Mouse (Mus musculus): Measurements from ENCODE around the gene Qpct. TPM values are rescaled to one million over a fixed set of nuclear protein-coding genes. Genes with fewer than 3 reads are reported as not detected.
A peak's percentile ranks its signal among the peaks of the same experiment; 100 is the strongest.

Gene Qpct
- total RNA-seq (2015; ENCODE audit: low replicate concordance), result 1.8 TPM in 1 of 2 replicates, not detected in the other
- total RNA-seq (2017; ENCODE audit: low replicate concordance), result 0.77 TPM in 1 of 2 replicates, not detected in the other

DNA sequence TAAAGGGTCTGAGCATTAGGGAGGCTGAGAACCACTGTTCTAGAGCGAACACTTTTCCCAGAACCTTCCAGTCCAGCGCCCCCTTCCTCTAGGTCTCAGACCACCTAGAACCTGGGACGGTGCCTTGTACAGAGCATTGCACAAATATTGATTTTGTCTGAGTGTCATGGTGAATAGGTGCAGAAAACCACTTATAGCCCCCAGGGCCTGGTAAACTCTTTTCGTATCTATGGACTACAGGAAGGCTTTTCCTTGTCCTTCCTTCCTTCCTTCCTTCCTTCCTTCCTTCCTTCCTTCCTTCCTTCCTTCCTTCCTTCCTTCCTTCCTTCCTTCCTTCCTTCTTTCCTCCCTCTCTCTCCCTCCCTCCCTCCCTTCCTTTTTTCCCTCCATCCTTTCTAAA lies at the start of gene Qpct:
Gene Qpct, plus strand, starts transcription at position 301 of the 400 bp plus-strand sequence.
- ATAC-seq (replicated peaks; ENCODE audit: low FRiP score, poor library complexity, severe bottlenecking), result no peak

DNA sequence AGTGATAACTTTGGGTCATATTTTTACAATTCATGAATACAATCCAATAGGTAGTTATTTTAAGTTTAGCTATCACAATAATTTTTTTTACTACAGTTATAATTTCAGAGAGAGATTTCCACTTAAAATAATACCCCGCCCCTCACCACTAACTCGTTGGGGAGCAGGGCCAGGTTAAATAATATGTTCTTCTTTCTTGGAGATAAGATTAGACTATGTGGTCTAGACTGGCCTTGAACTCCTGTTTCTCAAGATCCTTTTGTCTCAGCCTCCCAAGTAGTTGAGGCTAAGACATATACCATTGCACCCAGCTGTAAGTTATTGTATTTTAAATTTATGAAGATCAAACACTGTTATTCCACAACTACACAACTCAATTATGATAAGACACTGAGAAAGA lies 38.1 kb upstream of the Qpct start:
- ATAC-seq (replicated peaks; ENCODE audit: low FRiP score, poor library complexity, severe bottlenecking), result no peak

DNA sequence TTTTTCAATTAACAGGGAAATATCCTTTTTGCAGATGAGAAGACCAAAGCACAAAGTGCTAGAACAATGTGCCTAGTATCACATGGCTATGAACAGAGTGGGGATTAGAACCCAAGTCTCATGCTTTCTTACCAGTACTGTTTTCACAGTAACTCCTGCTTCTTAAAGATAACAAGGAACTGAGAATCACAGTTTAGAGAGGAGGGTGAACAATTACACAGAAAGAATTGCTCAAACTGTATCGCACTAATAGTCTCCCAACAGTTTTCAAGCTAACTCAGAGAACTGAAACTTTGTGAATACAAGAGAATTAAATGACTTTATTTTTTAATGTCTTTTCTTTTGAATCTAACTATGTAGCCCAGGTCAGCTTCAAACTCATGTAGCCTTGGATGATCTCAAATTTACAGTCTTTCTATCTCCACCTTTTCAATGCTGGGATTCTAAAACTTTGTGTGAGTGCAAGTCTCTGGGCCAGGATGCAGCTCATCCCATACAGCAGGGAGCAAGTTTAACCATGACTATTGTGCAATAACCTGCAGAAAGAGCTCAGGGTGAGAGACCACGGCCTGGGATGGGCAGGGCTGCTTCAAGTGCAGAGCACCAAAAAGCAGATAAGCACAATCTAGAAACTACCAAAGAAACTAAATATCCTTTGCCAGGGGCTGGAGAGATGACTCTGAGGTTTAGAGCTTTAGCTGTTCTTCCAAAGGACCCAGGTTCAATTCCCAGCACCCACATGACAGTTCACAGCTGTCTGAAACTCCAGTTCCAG lies 36.6 kb upstream of the Qpct start:
- ATAC-seq (replicated peaks; ENCODE audit: low FRiP score, poor library complexity, severe bottlenecking), result peak; percentile 44; the same call in 1 of the 2 replicates

DNA sequence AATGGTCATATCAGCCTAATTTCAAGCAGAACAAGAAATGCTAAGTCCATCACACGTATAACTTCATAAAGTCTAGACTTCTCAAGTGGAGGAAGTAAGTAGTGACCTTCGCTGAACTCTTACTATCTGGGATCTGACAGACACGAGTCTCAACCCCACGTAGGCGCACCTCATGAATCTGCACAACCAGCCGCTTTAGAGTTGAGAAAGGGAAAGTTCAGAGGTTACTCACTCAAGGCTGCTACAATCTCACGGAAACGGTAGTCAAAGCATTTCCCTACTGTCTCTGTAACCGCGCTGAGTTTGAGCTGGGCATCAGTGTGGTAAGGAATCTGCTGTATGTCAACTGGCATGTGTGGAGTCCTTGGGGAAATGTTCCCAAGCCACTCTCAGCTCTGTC lies 35.9 kb upstream of the Qpct start:
- ATAC-seq (replicated peaks; ENCODE audit: low FRiP score, poor library complexity, severe bottlenecking), result no peak

DNA sequence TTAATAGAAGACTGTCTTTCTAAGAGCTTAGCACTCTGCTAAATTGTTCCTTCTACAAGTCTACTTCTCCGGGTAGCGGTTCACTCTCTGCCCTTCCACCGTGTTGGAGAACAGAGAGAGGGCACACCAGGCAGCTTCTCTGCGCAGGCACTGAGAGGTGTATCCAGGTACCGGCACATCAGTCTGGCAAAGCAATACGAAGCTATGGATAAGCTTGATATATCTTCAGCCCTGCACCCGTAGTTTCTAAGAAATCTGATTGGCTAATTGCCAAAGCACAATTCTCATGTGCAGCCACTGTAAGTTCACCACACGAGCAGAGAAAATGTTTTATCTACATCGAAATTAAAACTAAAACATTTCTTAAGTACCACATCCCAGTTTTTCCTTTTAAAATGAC lies 33.3 kb upstream of the Qpct start:
- no peak for ATAC-seq (replicated peaks; ENCODE audit: low FRiP score, poor library complexity, severe bottlenecking)

DNA sequence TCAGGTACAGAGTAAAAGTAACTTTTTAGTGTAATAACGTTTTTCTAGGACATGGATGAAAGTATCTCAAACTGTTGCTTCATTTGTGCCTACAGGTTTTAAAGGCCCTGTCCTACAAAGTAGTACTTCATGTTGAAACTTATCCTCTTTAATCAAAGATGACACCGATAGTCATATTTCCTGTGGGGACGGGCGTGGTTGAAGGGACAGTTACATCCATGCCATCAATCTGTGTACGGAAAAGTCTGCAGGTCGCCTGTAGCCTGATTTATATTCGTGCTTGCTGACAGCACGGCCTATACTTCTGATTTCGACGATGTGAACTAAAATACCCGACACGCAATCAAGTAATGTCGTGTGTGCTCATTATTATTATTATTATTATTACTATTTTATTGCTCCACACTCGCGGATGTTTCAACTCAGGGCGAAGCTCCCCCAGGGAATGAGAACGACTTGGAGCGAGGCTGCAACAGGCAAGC lies 31.9 kb upstream of the Qpct start:
- no peak for ATAC-seq (replicated peaks; ENCODE audit: low FRiP score, poor library complexity, severe bottlenecking)

DNA sequence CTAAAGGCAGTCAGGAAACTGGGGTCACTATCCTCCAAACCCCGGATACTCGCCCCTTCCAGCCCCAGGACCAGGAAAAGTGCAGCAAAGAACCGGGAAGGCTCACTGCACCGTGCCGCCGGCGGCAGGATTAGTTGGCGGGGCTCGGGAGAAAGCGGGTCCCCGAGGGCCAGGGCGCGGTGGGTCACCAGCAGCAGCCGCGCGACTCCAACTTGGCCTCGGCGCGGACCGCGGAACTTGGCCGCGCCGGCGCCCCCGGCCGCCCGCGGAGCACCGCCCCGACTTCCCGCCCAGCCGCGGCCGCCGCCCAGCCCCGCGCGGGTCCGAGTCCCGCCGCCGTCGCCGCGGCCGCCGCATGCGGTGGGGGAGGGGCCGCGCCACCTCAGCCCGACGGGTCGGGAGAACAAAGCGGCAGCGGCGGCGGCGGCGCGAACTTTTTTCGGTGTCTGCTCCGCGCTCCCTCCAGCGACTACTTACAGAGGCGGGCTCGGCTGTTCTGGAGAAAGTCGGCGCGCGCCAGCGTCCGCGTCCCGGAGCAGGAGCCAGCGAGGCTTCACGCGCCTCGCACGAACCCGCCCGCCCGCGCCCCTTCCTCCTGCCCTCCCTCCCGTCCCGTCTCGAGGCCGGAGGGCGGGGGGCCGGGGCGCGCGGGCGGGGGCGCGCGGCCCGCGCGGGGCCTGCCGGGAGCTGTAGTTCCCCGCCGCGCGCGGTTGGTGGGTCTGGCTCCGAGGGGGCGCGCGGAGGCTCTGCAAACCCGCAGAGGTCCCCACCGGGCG lies 31.3 kb upstream of the Qpct start, which contains the start of gene Prkd3:
Gene Prkd3, minus strand, starts transcription at position 609 of the 776 bp plus-strand sequence.
- peak; percentile 52 for ATAC-seq (replicated peaks; ENCODE audit: low FRiP score, poor library complexity, severe bottlenecking)

DNA sequence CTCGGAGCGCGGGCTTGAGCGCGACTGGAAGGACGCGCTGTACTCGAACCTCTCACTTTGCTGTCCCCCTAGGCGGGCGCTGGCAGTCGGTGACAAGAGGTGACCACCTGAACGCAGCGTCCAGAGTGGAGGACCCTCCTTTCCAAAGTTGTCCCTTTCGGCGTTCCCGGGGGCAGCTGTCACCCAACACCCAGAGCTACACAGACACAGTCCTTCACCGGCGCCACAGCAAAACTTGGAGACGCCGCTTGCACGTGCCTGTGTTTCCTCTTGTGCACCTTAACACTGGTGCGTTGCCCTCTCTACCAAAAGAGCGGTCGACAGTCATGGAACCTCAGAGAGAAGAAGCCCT lies 30.7 kb upstream of the Qpct start:
- 0 out of 2 replicates have a peak, but pooled peaks have one; percentile 12 for ATAC-seq (replicated peaks; ENCODE audit: low FRiP score, poor library complexity, severe bottlenecking)

DNA sequence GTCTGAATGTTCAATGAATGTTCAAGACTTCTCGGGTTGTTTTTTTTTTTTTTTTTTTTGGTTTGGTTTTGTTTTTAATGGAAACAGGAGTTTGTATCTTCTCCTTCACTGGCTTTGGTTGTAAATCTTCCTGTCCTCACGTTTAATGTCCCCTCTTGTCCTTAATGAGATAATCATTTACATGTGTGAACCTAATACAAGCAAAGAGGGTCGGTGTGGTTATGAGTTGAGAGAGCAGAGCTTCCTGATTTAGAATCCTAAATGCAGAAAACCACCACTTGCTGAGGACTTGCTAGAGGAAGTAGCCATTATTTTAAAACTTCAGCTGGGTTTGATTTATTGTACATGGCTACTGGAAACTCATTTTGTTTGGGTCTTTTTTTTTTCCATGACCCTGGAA lies 29.0 kb upstream of the Qpct start:
- ATAC-seq (replicated peaks; ENCODE audit: low FRiP score, poor library complexity, severe bottlenecking), result no peak

DNA sequence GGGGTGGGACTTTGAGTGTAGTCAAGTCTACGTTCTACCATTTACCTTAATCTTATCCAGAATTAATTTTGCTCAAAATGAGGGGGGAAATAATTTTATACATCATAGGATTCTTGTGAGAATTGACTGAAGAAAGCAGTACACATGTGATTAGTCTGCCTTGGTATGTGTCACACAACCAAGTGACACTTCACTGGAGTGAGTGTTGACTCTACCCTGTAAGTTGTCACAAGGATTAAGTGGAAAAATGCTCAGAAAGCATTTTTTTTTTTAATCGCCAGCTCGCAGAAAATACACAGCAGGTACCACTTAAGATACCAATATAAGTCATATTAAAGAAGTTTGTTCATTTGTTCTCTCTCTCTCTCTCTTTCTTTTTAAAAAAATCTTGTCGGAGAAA lies 27.2 kb upstream of the Qpct start:
- ATAC-seq (replicated peaks; ENCODE audit: low FRiP score, poor library complexity, severe bottlenecking), result no peak

DNA sequence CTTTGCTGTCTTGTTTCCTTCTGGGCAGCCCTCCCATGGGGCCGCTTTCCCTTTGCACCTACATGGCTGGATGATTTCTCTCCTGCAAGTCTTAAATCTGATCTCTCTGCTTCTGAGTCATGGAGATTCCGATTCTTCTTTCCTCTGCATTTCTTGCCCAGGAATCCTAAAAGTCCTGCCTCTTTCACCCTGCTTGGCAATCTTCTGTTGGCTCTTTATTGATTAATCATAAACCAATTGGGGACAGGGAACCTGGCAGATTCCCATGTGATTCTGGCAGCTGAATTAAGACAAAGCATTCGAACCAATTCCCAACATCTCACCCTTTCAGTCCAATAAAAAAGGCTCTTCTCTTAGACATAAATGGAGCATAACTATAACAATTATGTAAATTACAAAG lies 22.5 kb upstream of the Qpct start:
- no peak for ATAC-seq (replicated peaks; ENCODE audit: low FRiP score, poor library complexity, severe bottlenecking)

DNA sequence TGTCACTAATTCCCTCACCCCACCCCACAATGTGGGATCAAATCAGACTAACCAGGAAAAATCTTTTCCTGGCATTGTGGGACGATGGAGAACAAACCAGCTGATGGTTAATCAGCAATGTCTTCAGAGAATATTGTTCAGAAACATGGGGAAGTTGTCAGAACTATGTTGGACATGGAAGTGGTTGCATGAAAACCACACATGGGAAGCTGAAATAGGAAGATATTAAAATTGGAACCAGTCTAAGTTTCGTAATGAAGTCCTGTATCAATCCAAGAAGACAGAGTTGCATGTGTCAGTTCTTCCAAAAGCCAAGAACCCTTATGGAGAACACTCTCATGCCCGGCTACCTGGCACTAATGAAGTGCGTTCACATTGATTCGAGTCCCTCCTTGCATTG lies 20.1 kb upstream of the Qpct start:
- ATAC-seq (replicated peaks; ENCODE audit: low FRiP score, poor library complexity, severe bottlenecking), result no peak

DNA sequence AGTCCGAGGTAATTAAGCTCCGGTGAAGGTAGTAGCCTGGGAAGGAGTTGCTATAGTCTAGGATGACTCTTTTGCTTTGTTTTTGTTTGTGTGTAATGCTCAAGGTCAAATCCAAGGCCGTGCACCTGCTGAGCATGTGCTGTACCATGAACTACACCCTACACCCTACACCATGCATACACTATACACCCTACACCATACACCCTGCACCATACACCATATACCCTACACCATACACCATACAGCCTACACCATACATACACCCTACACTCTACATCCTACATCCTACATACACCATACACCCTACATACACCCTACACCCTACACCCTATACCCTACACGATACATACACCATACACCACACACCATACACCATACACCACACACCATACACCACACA lies 18.9 kb upstream of the Qpct start:
- ATAC-seq (replicated peaks; ENCODE audit: low FRiP score, poor library complexity, severe bottlenecking), result no peak

DNA sequence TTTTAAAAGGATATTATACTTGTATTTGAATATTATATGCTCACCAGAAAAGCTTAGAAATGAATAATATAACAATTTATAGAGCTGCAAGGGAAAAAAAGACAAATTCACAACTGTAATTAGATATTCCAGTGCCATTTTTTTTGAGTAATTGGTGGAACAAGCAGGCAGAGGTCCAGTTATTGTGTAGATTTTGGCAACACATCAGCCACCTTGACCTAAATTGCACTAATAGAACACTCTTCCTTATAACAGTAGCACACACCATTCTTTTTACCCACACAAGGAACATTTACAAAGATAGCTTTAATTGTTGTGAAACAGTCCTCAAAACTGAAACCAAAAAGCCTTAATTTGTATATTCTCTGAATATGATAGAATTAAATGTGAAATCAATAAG lies 12.0 kb upstream of the Qpct start:
- no peak for ATAC-seq (replicated peaks; ENCODE audit: low FRiP score, poor library complexity, severe bottlenecking)

DNA sequence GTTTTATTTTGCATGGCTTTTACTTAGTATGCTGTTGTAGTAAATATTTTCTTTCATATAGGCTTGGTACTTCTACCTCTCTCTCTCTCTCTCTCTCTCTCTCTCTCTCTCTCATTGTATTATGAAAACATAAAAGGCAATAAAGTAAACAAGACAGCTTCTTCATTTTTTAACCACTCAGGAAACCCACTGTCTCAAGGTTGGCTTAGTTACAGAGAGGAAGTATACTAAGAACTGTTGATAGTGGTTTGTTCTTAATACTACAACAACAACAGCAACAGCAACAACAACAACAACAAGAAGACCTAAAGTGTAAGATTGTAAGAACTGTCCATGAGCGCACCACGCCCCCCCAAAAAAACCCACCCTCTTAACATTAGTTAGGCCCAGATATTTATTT lies 8.0 kb upstream of the Qpct start:
- ATAC-seq (replicated peaks; ENCODE audit: low FRiP score, poor library complexity, severe bottlenecking), result no peak

DNA sequence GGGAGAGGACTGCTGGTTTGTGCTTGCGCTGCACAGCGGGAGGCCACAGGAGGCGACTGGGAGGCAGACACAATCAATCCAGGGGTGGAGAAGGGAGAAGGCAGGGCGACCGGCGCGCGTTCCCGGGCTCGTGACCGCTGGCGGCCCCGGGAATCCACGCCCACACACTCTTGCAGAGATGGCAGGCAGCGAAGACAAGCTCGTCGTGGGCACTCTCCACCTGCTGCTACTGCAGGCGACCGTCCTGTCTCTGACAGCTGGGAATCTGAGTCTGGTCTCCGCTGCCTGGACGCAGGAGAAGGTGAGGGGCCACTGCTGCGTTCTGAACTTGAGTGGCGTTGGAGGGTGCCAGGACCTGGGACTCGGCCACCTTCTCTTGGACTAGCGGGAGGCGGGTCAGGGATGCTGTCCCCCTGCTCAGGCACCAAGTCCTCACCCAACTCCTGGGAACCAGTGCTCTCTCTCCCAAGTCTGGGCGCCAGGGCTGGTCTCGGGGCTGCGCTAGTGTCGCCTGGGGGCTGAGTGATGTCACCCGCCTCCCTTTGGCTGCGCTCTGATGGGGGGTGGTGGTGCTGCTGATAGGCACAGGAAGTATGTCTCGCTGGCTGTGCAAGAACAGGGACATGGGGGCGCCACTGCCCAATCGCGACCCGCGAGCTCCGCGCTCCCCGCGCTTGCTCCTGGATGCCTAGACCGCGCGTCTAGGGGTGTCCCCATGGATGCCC lies 544 bp downstream of the Qpct start:
- no peak for ATAC-seq (replicated peaks; ENCODE audit: low FRiP score, poor library complexity, severe bottlenecking)

DNA sequence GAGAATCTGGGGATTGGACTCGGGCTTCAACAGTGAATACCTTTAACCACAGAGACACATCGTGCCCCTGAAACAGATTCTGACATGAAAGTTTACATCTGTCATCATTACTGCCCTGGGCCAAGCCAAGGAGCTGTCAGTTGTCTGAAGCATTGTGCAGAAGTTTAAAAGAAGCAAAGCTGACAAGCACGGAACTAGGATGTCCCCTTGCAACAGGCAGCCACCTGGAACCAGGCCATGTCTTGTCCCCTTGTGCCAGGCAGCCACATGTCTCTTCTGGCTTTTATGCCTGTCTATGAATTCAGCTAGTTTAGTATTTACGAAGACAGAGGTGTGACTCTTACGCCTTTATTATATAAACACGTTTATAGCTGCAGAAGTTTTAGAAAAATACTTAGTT lies 6.6 kb downstream of the Qpct start:
- no peak for ATAC-seq (replicated peaks; ENCODE audit: low FRiP score, poor library complexity, severe bottlenecking)

DNA sequence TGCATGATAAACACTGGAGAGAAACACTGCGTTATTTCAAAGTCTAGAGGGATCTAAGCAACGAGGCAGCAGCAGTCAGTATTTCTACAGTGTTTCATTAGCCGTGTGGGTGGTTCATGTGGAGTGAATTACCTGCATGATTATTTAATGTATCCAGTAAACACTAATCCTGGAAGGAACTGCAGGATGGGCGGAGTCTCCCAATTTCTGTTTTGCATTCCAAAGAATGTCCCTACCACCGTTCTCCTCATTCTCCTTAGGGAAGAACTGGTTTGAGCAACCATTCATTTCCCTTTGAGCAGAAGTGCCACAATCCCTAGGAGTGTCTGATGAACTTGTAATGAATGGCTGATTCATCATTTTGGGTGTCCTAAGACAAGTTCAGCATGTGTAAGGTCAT lies 8.5 kb downstream of the Qpct start:
- ATAC-seq (replicated peaks; ENCODE audit: low FRiP score, poor library complexity, severe bottlenecking), result no peak

DNA sequence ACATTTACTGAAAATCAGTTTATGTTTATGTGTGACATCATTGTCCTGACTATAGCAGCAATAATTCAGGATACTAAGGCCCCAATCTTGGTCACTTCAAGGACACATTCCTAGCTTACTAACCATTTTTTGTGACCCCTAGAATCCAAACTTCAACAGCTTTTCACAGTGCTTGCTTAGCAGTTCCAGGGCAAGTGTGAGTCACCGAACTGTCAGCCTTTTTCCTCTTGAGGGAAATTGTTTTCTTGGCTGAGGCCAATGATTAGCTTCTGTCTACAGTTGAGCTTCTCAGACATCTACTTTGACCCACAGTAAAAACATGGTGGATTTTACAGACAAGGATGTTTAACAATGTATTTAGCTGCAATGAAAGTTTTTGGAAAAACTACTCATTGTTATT lies 12.5 kb downstream of the Qpct start:
- no peak for ATAC-seq (replicated peaks; ENCODE audit: low FRiP score, poor library complexity, severe bottlenecking)

DNA sequence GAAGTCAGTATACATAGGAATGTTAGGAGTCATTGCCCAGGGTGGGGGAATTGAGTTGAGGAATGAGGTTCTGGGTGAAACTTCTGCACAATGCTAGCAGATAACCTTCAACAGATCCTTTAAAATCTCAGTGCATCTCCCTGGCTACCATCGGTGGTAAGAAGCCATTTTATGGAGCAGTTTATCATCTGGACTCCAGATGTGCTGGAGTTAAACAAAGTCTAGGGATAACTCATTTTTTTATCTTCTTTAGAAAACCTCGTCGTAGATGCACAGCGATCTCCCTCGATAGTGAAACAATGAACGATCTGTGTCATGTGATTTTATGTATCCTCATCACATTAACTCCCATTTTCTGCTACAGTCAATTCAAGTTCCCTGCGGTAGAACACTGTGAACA lies 16.9 kb downstream of the Qpct start:
- ATAC-seq (replicated peaks; ENCODE audit: low FRiP score, poor library complexity, severe bottlenecking), result no peak

Data from erythroid progenitor cell, adult 5-6 weeks (primary cell).